ENCODE assay signal across 8 mouse cellular contexts in genomic region chr4:10874718-10875121, GRCm38 (mm10). TPM values are rescaled to one million over a fixed set of nuclear protein-coding genes. Genes with fewer than 3 reads are reported as not detected.
DNase-seq lines count a peak whose midpoint lies in the region; ATAC-seq lines count a peak whose summit lies in the region.

No protein-coding gene starts in this region.

- 0 out of 2 replicates have a peak, but pooled peaks cover 3% of the 10 kb centered on the region for H3K36me3 ChIP-seq in kidney, embryonic 16.5 days (ENCODE audit: insufficient read depth, low read length)
- H3K36me3 ChIP-seq in liver, embryonic 16.5 days (ENCODE audit: control insufficient read depth, insufficient read depth): no peaks in the 10 kb centered on the region
- no peaks in the 10 kb centered on the region for H3K36me3 ChIP-seq in neural tube, embryonic 12.5 days

- peak overlapping the region; percentile 98 for H3K27ac ChIP-seq in kidney, embryonic 16.5 days (ENCODE audit: low read length)
- peak overlapping the region; percentile 97 for H3K27ac ChIP-seq in liver, embryonic 16.5 days (ENCODE audit: low read length)
- H3K27ac ChIP-seq in neural tube, embryonic 12.5 days: peak overlapping the region; percentile 95

- H3K4me2 ChIP-seq in kidney, embryonic 16.5 days (replicated peaks; ENCODE audit: low read depth, low read length): peak overlapping the region; percentile 67
- H3K4me2 ChIP-seq in liver, embryonic 16.5 days (ENCODE audit: low read depth, low read length): peak overlapping the region; percentile 70
- peak overlapping the region; percentile 62 for H3K4me2 ChIP-seq in neural tube, embryonic 12.5 days (replicated peaks)

- WGBS in kidney, embryonic 16.5 days: under 1% methylated on average over 37 of the region's 37 CpGs
- WGBS in liver, embryonic 16.5 days (ENCODE audit: insufficient replicate concordance): under 1% methylated on average over 37 of the region's 37 CpGs
- WGBS in neural tube, embryonic 12.5 days: under 1% methylated on average over 37 of the region's 37 CpGs

- peak; percentile 30 for DNase-seq in T-cell, adult 2 months (ENCODE audit: low spot score)
- DNase-seq in embryo, embryonic 9.5 days (ENCODE audit: extremely low spot score): peak; percentile 83
- peak; percentile 24 for DNase-seq in heart, adult 8-10 months (ENCODE audit: low spot score)
- peak; percentile 39 for DNase-seq in urinary bladder, postnatal 25 days (ENCODE audit: low spot score)

- peak; percentile 40 for ATAC-seq in CD4-positive, CD25-positive, alpha-beta regulatory T cell, adult 4 months
- ATAC-seq in kidney, embryonic 16.5 days (ENCODE audit: low FRiP score, low TSS enrichment): peak; percentile 87
- peak; percentile 67 for ATAC-seq in liver, embryonic 16.5 days (ENCODE audit: low read depth)
- peak; percentile 83 for ATAC-seq in neural tube, embryonic 12.5 days (ENCODE audit: low FRiP score, low read depth)

- H3K9ac ChIP-seq in kidney, embryonic 16.5 days (replicated peaks; ENCODE audit: low read length): peak overlapping the region; percentile 89
- H3K9ac ChIP-seq in liver, embryonic 16.5 days (ENCODE audit: low read depth, low read length): peak overlapping the region; percentile 94
- H3K9ac ChIP-seq in neural tube, embryonic 12.5 days: peak overlapping the region; percentile 76

- H3K4me3 ChIP-seq in kidney, embryonic 16.5 days (ENCODE audit: low read length): peak overlapping the region; percentile 91
- peak overlapping the region; percentile 97 for H3K4me3 ChIP-seq in liver, embryonic 16.5 days (ENCODE audit: low read depth, low read length)
- peak overlapping the region; percentile 94 for H3K4me3 ChIP-seq in neural tube, embryonic 12.5 days

- H3K27me3 ChIP-seq in kidney, embryonic 16.5 days (ENCODE audit: insufficient read depth, low read length): no peaks in the 10 kb centered on the region
- no peaks in the 10 kb centered on the region for H3K27me3 ChIP-seq in liver, embryonic 16.5 days (ENCODE audit: control insufficient read depth, insufficient read depth, low read depth, low read length)
- H3K27me3 ChIP-seq in neural tube, embryonic 12.5 days (replicated peaks): no peaks in the 10 kb centered on the region

- peaks cover 10% of the 10 kb centered on the region for H3K4me1 ChIP-seq in kidney, embryonic 16.5 days (ENCODE audit: insufficient read depth, low read length)
- H3K4me1 ChIP-seq in liver, embryonic 16.5 days (ENCODE audit: control insufficient read depth, low read depth, low read length): peaks cover 9% of the 10 kb centered on the region
- peaks cover 7% of the 10 kb centered on the region for H3K4me1 ChIP-seq in neural tube, embryonic 12.5 days

- no peaks in the 10 kb centered on the region for H3K9me3 ChIP-seq in kidney, embryonic 16.5 days (ENCODE audit: low read length)
- H3K9me3 ChIP-seq in liver, embryonic 16.5 days (replicated peaks; ENCODE audit: control insufficient read depth, low read length): no peaks in the 10 kb centered on the region
- H3K9me3 ChIP-seq in neural tube, embryonic 12.5 days: no peaks in the 10 kb centered on the region

RNA-seq across cellular contexts. Expression of gene 2610301B20Rik, which starts 0.4 kb away (rescaled TPM):
- polyA plus RNA-seq in CD4-positive, CD25-positive, alpha-beta regulatory T cell, adult 4 months (2017; shearing (Covaris generic)): 1 to 10 TPM; 6.6 to 8.0 TPM
- total RNA-seq in heart, adult 8-10 months (2022): 1 to 10 TPM; 6.1 to 9.5 (median 7.2) TPM
- 29.7 and 32.4 TPM in 2 replicates for polyA plus RNA-seq in kidney, embryonic 16.5 days (2015; fragmentation: Nextera tagmentation; extraction: Ambion mirVana)
- 7.9 and 8.3 TPM in 2 replicates for polyA plus RNA-seq in liver, embryonic 16.5 days (2015; fragmentation: Nextera tagmentation; extraction: Ambion mirVana)
- 38.0 and 42.8 TPM in 2 replicates for polyA plus RNA-seq in neural tube, embryonic 12.5 days (2016; fragmentation: Nextera tagmentation; extraction: Ambion mirVana)

Comparison
In these comparisons a context has a peak if more than half of its experiments do, and no peak if none do; other contexts are left out.
1. Peak in every context shown above with its lines: DNase-seq, ATAC-seq, H3K4me3 ChIP-seq and H3K27ac ChIP-seq.
2. DNase-seq: peak in every context shown above with its lines; median percentile 83 in embryo, embryonic 9.5 days; 39 in urinary bladder, postnatal 25 days; 30 in T-cell, adult 2 months; 24 in heart, adult 8-10 months.